Mouse (Mus musculus) c-Kit-positive CD71-positive TER-119-positive erythroid progenitor cells, embryonic 14.5 days (primary cell): Measurements from ENCODE around the gene Arhgef5.

ENCODE experiments used
- DNase-seq: peaks from one replicate; pipeline ENCODE4 v3.0.0-alpha.2; 2013; ENCODE audit warnings: low spot score

Gene Arhgef5

GRCm38 (mm10) chr6:43333479-43333878 lies 68.1 kb downstream of the Arhgef5 start:
- no peak for DNase-seq

DNA sequence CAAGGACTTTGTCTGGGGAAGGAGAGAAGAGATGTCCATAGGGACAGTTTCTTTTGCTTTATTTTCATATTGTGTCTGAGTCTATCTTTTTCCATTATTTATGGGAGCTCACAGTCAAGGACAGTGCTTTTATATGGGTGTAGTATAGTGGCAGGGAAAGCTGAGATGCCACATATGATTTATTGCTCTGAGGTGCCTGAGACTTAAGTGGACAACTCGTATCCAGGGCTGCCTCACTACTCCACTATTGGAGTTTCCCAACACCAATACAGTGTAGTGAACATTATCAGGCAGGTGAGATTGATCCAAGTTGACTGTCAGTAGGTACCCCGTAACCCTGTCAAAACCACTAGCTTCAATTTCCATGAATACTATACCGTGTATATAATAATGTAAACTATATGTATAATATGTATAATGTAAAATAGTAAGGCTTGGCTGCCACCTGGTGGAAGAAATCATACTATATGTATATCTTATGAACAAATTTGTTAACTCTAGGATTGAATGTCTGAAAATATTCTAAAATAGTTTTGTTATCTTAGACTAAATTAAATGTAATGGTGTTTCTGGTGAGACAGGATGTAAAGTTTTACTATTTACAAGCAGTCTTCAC lies 70.3 kb downstream of the Arhgef5 start:
- DNase-seq, result no peak

GRCm38 (mm10) chr6:43337491-43337961 lies 72.1 kb downstream of the Arhgef5 start:
- DNase-seq, result no peak

DNA sequence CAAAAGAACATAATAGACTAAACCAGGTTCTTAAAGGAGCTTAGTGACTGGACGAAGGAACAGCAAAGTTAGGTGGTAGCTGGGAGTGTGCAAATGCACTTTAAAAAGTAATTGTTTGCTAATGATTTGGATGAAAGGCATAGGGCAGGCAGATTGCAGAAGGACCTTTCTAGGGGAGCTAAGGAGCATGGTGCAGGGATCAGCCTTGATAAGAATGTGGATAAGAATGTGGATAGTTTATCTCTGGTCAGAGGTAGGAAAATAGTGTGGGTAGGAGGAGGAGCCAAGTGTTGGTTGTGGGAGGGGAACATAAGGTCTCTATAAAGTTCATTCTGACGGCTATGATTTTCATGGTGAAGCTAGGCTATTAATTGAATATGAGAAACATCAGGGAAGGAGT lies 73.4 kb downstream of the Arhgef5 start:
- DNase-seq, result no peak
